Mouse (Mus musculus) small intestine, adult 2 months (tissue): ENCODE measurements around the gene Gm6583.

Experiments
- CTCF ChIP-seq: fragments of 200-500 bp; IDR thresholded peaks from 2 replicates; pipeline ENCODE4 v1.5.1; 2012; ENCODE audit warnings: low read depth, mild to moderate bottlenecking, control low read depth, inconsistent platforms, low read length, moderate library complexity, mixed read lengths; ENCODE audit not compliant: insufficient replicate concordance, insufficient read length; ENCODE audit errors: extremely low read depth
- POLR2A ChIP-seq: fragments of 200-500 bp; IDR thresholded peaks from 2 replicates; pipeline ENCODE4 v1.6.1; 2012; ENCODE audit warnings: low read depth, mild to moderate bottlenecking, control low read depth, inconsistent platforms, low read length, moderate library complexity

- TF ChIP-seq CTCF = no peak
- no peak for TF ChIP-seq POLR2A
Observed at GRCm38 (mm10) chr5:112377380-112377779, 21.5 kb upstream of the Gm6583 start.
